Mouse (Mus musculus) neutrophil, adult 65 days (primary cell): ENCODE results near the gene Caskin2. TPM values are rescaled to one million over a fixed set of nuclear protein-coding genes. Genes with fewer than 3 reads are reported as not detected.

Source experiments
- total RNA-seq: library from RNA; stranded (reverse); gene quantifications from 2 replicates; pipeline ENCODE4 v1.2.4, GENCODE M21; 2023

The Caskin2 gene
- total RNA-seq = 0.82 and 1.0 TPM in 2 replicates

GRCm38 (mm10) chr11:115813507-115814296, at the start of gene Caskin2:
TSS of gene Caskin2 (minus strand) at chr11:115813639.

GRCm38 (mm10) chr11:115858354-115858753, 44.9 kb upstream of the Caskin2 start, which contains the start of gene Myo15b:
TSS of gene Myo15b (plus strand) at chr11:115858406.

GRCm38 (mm10) chr11:115823774-115824740, 10.6 kb upstream of the Caskin2 start, which contains the start of gene Llgl2:
TSS of gene Llgl2 (plus strand) at chr11:115824049.

GRCm38 (mm10) chr11:115814605-115815450, 1.4 kb upstream of the Caskin2 start, which contains the start of gene Tsen54:
TSS of gene Tsen54 (plus strand) at chr11:115814724.

GRCm38 (mm10) chr11:115765103-115765606, 48.3 kb downstream of the Caskin2 start, which contains the start of gene Tmem94:
TSS of gene Tmem94 (plus strand) at chr11:115765433.

Other genes starting within 250 kb of the Caskin2 start
- gene Nup85, start 249.2 kb downstream of the Caskin2 start, total RNA-seq = 28.8 and 36.7 TPM in 2 replicates
- gene Mrps7, start 209.7 kb downstream of the Caskin2 start, total RNA-seq = 10.9 and 12.7 TPM in 2 replicates
- gene Gga3, start 209.6 kb downstream of the Caskin2 start, total RNA-seq = 50.7 and 64.3 TPM in 2 replicates
- 16.9 and 23.3 TPM in 2 replicates for gene Mif4gd, start 200.7 kb downstream of the Caskin2 start, total RNA-seq
- gene Slc25a19, start 185.3 kb downstream of the Caskin2 start, total RNA-seq = 10.0 and 10.7 TPM in 2 replicates
- gene Grb2, start 105.0 kb downstream of the Caskin2 start, total RNA-seq = 197 and 236 TPM in 2 replicates
- 31.7 and 49.2 TPM in 2 replicates for gene Tmem94, start 48.2 kb downstream of the Caskin2 start, total RNA-seq
- gene Tsen54, start 1.1 kb upstream of the Caskin2 start, total RNA-seq = 3.1 and 4.5 TPM in 2 replicates
- 2.6 and 4.2 TPM in 2 replicates for gene Llgl2, start 10.4 kb upstream of the Caskin2 start, total RNA-seq
- gene Myo15b, start 44.8 kb upstream of the Caskin2 start, total RNA-seq = 0.93 and 2.3 TPM in 2 replicates
- gene Smim5, start 86.3 kb upstream of the Caskin2 start, total RNA-seq = 52.4 and 59.6 TPM in 2 replicates
- 4.6 and 6.4 TPM in 2 replicates for gene Smim6, start 98.4 kb upstream of the Caskin2 start, total RNA-seq
- 34.7 and 50.0 TPM in 2 replicates for gene Sap30bp, start 119.6 kb upstream of the Caskin2 start, total RNA-seq
- 22.0 and 28.2 TPM in 2 replicates for gene Recql5, start 119.8 kb upstream of the Caskin2 start, total RNA-seq
- gene Itgb4, start 161.1 kb upstream of the Caskin2 start, total RNA-seq = 0.13 TPM in 1 of 2 replicates, not detected in the other
- gene Galk1, start 199.1 kb upstream of the Caskin2 start, total RNA-seq = 4.9 and 6.7 TPM in 2 replicates
- gene H3f3b, start 214.3 kb upstream of the Caskin2 start, total RNA-seq = 3,437 and 4,057 TPM in 2 replicates
- 22.2 and 26.7 TPM in 2 replicates for gene Unk, start 216.7 kb upstream of the Caskin2 start, total RNA-seq